Mouse (Mus musculus) layer of hippocampus, postnatal 10 days (tissue): ENCODE measurements around the gene Chd8. TPM values are rescaled to one million over a fixed set of nuclear protein-coding genes. Genes with fewer than 3 reads are reported as not detected.
A peak's percentile ranks its signal among the peaks of the same experiment; 100 is the strongest.

Experiments used
- DNase-seq, 2 experiments: peaks; one replicate each; pipeline ENCODE4 v3.0.0; 2021; ENCODE audit warnings: low spot score in 2 of 2
- total RNA-seq, 2 experiments: library from RNA; stranded (reverse); gene quantifications; 2 replicates each; pipeline ENCODE4 v1.2.3; 2021

Gene Chd8
- total RNA-seq, 2 experiments from 2014 or later = 119 to 131 TPM

GRCm38 (mm10) chr14:52217261-52217660, 40.3 kb downstream of the Chd8 start:
- DNase-seq = no peak

GRCm38 (mm10) chr14:52199412-52199811, 58.2 kb downstream of the Chd8 start:
- DNase-seq = no peak

- no peak for DNase-seq
Observed at GRCm38 (mm10) chr14:52198141-52198540, 59.4 kb downstream of the Chd8 start.

GRCm38 (mm10) chr14:52197156-52197878, 60.3 kb downstream of the Chd8 start, which contains the start of gene Supt16:
TSS of gene Supt16 (minus strand) at chr14:52197416.
- peak; percentile 82 to 86 for DNase-seq

- no peak for DNase-seq
Observed at GRCm38 (mm10) chr14:52196230-52197155, 61.1 kb downstream of the Chd8 start.

GRCm38 (mm10) chr14:52195691-52196090, 61.9 kb downstream of the Chd8 start:
- DNase-seq = peak; percentile 32 to 35

GRCm38 (mm10) chr14:52190740-52191359, 66.7 kb downstream of the Chd8 start:
- peak in 1 of 2 experiments; percentile 18 for DNase-seq

- no peak for DNase-seq
Observed at GRCm38 (mm10) chr14:52189519-52189918, 68.1 kb downstream of the Chd8 start.

- no peak for DNase-seq
Observed at GRCm38 (mm10) chr14:52188788-52189187, 68.8 kb downstream of the Chd8 start.

- no peak for DNase-seq
Observed at GRCm38 (mm10) chr14:52166571-52166970, 91.0 kb downstream of the Chd8 start.

- no peak for DNase-seq
Observed at GRCm38 (mm10) chr14:52160911-52161310, 96.7 kb downstream of the Chd8 start.

GRCm38 (mm10) chr14:52155008-52155407, 102.6 kb downstream of the Chd8 start:
- DNase-seq = no peak

GRCm38 (mm10) chr14:52152613-52153012, 105.0 kb downstream of the Chd8 start:
- no peak for DNase-seq

GRCm38 (mm10) chr14:52152179-52152578, 105.4 kb downstream of the Chd8 start:
- DNase-seq = peak; percentile 19 to 23

- DNase-seq = no peak
Observed at GRCm38 (mm10) chr14:52149888-52150287, 107.7 kb downstream of the Chd8 start.

Other genes starting within 250 kb of the Chd8 start
- under 1 TPM in 1 of 2 experiments, not detected in 1; 0.51 TPM for gene Tmem253, start 242.1 kb downstream of the Chd8 start, total RNA-seq
- 10 to 100 TPM; 43.5 to 45.0 TPM for gene Zfp219, start 237.0 kb downstream of the Chd8 start, total RNA-seq
- gene Olfr221, start 215.3 kb downstream of the Chd8 start, total RNA-seq = not detected
- 100 to 1,000 TPM; 213 to 215 TPM for gene Hnrnpc, start 153.8 kb downstream of the Chd8 start, total RNA-seq
- 1 to 10 TPM; 1.8 to 3.3 TPM for gene Rpgrip1, start 147.1 kb downstream of the Chd8 start, total RNA-seq
- 10 to 100 TPM; 57.8 to 58.4 TPM for gene Supt16, start 60.4 kb downstream of the Chd8 start, total RNA-seq
- gene Tox4, start 21.4 kb upstream of the Chd8 start, total RNA-seq = 10 to 100 TPM; 51.7 to 54.9 TPM
- 10 to 100 TPM; 39.7 to 41.2 TPM for gene Rab2b, start 21.8 kb upstream of the Chd8 start, total RNA-seq
- 10 to 100 TPM; 34.6 to 39.3 TPM for gene Mettl3, start 47.3 kb upstream of the Chd8 start, total RNA-seq
- 10 to 100 TPM; 45.0 to 47.0 TPM for gene Sall2, start 71.0 kb upstream of the Chd8 start, total RNA-seq
- gene Olfr1513, start 98.6 kb upstream of the Chd8 start, total RNA-seq = not detected
- not detected for gene Olfr1512, start 121.4 kb upstream of the Chd8 start, total RNA-seq
- gene Olfr1511, start 139.6 kb upstream of the Chd8 start, total RNA-seq = not detected
- gene Olfr1510, start 156.6 kb upstream of the Chd8 start, total RNA-seq = not detected
- gene Olfr1509, start 185.2 kb upstream of the Chd8 start, total RNA-seq = not detected
- gene Olfr1508, start 209.7 kb upstream of the Chd8 start, total RNA-seq = not detected
- not detected for gene Olfr1507, start 238.0 kb upstream of the Chd8 start, total RNA-seq